Mouse (Mus musculus): ENCODE data around the gene Slc9a9. TPM values are rescaled to one million over a fixed set of nuclear protein-coding genes. Genes with fewer than 3 reads are reported as not detected.

Slc9a9 gene
- total RNA-seq, 2 experiments from 2014 or later, result 2.2 to 2.8 TPM

DNA sequence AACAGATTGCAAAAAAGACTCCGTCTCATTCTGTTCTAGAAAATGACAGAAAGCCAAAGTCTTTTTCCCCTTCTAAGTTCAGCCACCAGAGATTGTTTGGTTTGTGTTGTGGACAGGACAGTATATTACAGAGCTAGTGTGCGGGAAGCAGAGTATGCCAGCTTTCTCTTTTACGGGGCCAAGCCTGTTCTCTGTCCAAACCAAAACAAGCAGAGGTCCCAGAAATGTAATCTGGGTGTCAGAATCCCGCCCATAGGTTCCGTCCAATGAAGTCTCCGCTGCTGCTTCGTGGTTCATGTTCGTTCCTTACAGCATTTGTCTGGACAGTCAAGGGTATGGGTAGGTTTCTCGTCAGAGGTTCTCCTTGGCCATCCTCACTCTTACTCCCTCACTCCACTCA is 242.4 kb downstream of the Slc9a9 start:
- intact Hi-C loops (cut with DNase I), result no loop called here

DNA sequence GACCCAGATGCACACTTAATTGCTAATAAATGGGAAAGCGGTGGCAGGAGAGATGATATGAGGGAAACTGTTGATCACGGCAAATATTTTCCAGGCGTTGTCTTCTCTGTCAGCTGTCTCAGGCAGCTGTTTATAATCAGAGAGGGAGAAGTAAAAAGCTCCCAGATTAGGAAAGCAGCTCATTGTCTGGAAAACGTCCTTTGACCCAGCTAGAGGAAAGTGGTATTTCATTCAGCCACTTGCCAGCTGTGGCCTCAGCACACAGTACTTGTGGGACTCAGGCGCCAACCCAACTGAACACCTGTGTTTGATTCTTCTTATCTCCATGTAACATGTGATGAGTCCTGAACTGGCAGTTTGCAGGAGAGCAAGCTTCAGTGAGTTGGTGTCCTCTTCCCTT is 252.4 kb downstream of the Slc9a9 start:
- no peak for DNase-seq
- intact Hi-C loops (cut with DNase I), result no loop called here

More for the DNA sequence above, 242.4 kb downstream of the Slc9a9 start:
- no peak for DNase-seq

DNA sequence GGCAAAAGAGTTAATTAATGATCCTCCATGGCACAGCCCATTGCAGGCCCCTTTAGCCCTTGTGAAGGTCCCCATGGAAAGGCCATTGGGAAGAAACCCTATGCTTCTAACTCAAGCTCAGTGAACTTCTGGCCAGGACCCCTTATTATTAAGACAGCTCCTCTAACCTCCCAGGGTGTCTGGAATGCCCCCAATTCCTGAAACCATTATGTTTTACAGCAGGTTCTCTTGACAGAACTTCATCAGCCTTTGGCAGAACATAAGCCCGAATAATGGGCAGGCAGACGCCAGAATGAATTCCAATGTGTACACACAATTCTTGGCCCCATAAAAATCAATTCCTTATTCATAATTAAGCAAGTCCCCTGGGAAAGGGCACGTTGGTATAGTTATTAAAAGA is 256.1 kb downstream of the Slc9a9 start:
- intact Hi-C loops (cut with DNase I), result no loop called here

GRCm38 (mm10) chr9:94927101-94927500 is 257.4 kb downstream of the Slc9a9 start:
- intact Hi-C loops (cut with DNase I), result no loop called here
- DNase-seq, result no peak

More for the DNA sequence above, 256.1 kb downstream of the Slc9a9 start:
- DNase-seq, result no peak

DNA sequence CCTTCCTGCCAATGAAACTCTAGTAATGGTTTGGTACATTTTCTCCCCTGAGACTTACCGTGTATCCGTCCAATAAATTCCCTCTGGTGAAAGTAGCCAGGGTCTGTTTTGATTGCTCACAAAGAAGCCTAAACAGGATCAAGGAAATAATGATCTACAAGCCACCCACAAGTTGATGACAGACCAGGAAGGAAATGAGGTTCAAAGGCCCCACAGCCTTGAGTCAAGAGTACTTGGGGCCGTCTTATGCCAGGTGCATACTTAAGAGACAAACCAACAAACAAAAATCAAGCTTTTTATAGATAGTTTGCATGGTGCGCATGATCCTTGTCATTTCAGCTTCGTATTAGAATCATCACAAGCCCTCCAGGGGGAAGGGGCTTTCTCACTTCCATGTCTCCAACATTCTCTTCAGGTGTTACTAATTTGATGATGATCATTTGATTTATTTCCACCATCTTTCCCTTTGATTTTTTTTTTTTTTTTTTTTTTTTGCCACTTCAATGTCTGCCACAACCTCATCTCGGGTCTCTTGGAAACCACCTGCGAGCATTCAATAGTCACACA is 275.9 kb downstream of the Slc9a9 start:
- intact Hi-C loops (cut with DNase I), result no loop called here
- DNase-seq, result no peak

DNA sequence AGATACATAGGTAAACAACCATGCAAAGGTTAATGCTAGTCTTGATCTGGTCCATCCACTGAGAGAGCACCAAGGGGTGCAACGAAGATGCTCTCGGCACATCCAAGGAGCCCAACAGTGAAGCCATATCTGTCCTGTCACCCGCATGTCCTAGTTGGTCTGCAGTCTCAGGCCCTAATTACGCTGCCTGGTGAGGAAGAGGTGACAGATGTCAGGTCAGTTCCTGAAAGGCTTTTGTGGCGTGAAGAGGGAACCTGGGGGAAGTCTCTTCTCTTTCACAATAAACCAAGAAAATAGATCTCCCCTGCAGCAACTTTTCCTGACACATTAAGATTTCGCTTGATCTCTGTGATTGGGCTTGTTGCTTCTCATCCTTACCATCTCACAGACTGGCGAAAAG is 277.5 kb downstream of the Slc9a9 start:
- no peak for DNase-seq
- intact Hi-C loops (cut with DNase I), result no loop called here

- no peak for DNase-seq
- intact Hi-C loops (cut with DNase I), result no loop called here
Observed at GRCm38 (mm10) chr9:94950676-94951075, 281.0 kb downstream of the Slc9a9 start.

DNA sequence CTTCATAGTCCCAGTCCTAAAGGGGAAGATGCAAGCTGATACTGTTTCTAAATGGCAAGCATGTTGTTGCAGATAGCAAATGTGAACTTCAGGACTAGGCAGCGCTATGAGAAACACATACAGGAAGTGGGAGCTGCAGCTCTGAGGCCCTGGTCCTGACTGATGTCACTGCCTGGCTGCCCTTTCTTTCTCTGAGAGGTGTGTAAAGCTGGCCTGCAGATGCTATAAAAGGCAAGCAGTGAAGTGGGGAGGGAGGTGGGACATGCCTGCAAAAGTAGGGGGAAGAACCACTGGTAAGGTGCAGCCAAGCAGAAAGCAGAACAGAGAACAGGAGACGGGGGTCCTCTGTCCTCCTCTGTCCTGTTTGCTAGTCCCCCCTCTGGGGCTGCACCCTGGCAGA is 285.9 kb downstream of the Slc9a9 start:
- intact Hi-C loops (cut with DNase I), result no loop called here

GRCm38 (mm10) chr9:94958382-94958781 is 288.7 kb downstream of the Slc9a9 start:
- no peak for DNase-seq
- intact Hi-C loops (cut with DNase I), result no loop called here

More for the DNA sequence above, 285.9 kb downstream of the Slc9a9 start:
- no peak for DNase-seq

- intact Hi-C loops (cut with DNase I), result no loop called here
- no peak for DNase-seq
Observed at GRCm38 (mm10) chr9:94968596-94969120, 298.9 kb downstream of the Slc9a9 start.

GRCm38 (mm10) chr9:94969131-94969530 is 299.4 kb downstream of the Slc9a9 start:
- DNase-seq, result no peak
- intact Hi-C loops (cut with DNase I), result no loop called here

- intact Hi-C loops (cut with DNase I), result no loop called here
- no peak for DNase-seq
Observed at GRCm38 (mm10) chr9:94972021-94972420, 302.3 kb downstream of the Slc9a9 start.

GRCm38 (mm10) chr9:94972693-94973092 is 303.0 kb downstream of the Slc9a9 start:
- no peak for DNase-seq
- intact Hi-C loops (cut with DNase I), result no loop called here

- intact Hi-C loops (cut with DNase I), result no loop called here
- DNase-seq, result no peak
Observed at GRCm38 (mm10) chr9:94976191-94976590, 306.5 kb downstream of the Slc9a9 start.

GRCm38 (mm10) chr9:94993575-94993974 is 323.9 kb downstream of the Slc9a9 start:
- no peak for DNase-seq

DNA sequence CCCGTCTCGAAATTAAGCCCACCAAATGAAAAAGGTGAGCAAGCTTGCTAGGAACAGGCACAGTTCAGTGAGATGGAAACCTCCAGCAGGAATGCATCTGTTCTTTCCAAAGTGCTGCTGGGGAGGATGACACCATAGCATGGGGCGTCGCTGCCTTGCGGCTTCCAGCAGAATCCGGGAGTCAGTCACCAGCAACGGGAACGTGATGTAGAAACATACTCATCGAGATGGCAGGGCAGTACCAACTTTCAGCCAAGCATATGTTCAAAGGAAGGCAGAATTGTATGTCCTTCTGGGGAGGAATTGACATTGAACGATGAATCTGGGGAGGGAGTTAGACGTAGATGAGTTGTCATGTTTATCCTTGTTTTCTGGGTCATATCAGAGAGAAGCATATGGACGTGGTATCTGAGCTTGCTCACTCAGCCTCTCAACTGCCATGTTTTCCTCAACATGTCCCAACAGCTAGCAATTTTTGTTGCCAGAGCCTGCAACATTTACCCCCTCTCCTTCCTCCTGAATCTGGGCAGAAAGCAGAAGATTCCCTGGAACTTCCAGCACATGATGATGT is 350.5 kb downstream of the Slc9a9 start:
- no peak for DNase-seq
- intact Hi-C loops (cut with DNase I), result no loop called here

More at GRCm38 (mm10) chr9:94993575-94993974, 323.9 kb downstream of the Slc9a9 start:
- intact Hi-C loops (cut with DNase I), result no loop called here

DNA sequence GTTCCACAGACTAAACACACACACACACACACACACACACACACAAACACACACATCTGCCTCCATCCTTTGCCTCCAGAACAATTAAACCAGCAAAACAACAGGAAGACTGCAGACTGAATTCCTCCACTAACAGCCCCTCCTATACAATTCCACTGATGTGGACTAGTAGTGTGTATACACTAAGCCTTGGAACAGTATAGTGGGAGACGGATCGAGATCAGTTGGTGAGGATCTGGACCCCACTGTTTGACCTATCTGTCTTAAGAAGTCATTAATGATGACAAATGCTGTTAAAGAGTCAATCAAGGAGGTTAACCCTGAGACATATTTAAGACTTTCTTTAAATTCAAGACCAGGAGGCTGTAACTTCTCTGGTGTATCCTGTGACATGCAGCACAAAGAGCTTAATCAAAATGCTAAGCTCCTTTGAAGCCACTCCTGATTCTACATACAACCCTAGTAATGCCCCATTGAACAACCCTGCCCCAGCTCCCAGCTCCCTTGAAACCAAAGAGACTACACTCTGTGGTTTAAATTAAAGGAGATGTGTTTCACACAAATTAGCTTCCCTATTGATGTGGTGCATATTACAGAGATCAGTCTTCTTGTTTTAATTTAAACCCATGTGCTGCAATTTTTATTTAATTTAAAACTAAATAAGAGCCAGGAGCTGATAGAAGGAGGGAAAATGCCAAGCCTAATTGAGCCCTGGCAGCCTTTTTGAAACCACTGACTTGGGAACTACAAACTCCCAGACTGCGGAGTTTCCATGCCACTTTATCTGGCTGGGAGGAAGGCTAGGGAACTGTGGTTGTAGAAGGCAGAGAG is 364.6 kb downstream of the Slc9a9 start:
- DNase-seq, result no peak
- intact Hi-C loops (cut with DNase I), result no loop called here

DNA sequence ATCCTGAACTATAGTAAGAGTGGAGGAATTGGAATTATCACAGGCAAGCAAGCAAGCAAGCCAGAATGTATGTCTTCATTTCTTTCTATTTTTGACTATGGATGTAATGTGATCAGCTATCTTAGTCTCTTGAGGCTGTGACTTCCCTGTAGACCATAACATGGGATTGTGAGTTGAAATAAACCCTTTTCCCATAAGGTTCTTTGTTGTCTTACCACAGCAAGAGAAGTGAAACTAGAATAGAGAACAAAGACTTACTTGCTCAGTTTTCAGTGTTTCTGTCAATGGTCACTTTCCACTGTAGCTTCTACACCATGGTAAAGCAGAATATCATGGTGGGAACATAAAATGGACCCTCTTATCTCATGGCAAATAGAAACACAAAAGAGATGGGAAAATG is 366.5 kb downstream of the Slc9a9 start:
- DNase-seq, result no peak

GRCm38 (mm10) chr9:95042420-95042819 is 372.7 kb downstream of the Slc9a9 start:
- DNase-seq, result no peak
- intact Hi-C loops (cut with DNase I), result no loop called here

More for the DNA sequence above, 366.5 kb downstream of the Slc9a9 start:
- intact Hi-C loops (cut with DNase I), result no loop called here

DNA sequence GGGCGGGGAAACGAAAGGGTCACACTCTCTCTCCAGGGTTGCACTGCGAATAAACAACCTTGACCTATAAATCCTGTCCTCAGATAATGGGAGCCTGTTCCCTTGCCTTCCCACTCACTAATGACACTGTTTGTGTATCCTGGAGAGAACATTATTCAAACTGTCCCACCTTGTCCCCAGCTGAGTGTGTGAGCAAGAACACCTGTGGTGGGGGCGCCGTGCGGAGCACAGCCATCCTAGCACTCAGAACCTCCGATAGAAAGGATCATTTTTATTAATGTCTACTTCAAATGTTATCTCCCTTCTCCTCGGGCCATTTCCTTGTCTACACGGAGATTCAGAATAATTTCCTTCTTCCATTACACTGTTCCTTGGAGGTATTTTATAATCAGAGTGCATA is 382.5 kb downstream of the Slc9a9 start:
- DNase-seq, result no peak
- intact Hi-C loops (cut with DNase I), result no loop called here

GRCm38 (mm10) chr9:95053183-95053582 is 383.5 kb downstream of the Slc9a9 start:
- intact Hi-C loops (cut with DNase I), result no loop called here
- DNase-seq, result no peak

- DNase-seq, result no peak
- intact Hi-C loops (cut with DNase I), result no loop called here
Observed at GRCm38 (mm10) chr9:95055843-95056242, 386.1 kb downstream of the Slc9a9 start.
